Mouse (Mus musculus) C2C12 (cell line): ENCODE results near the gene Ccr4. TPM values are rescaled to one million over a fixed set of nuclear protein-coding genes. Genes with fewer than 3 reads are reported as not detected.

ENCODE experiments used
- H3K27me3 ChIP-seq: one replicate; pipeline ENCODE4 v1.6.1; 2011; ENCODE audit not compliant: control insufficient read depth, insufficient read depth, insufficient read length
- H3K36me3 ChIP-seq: one replicate; pipeline ENCODE4 v1.6.1; 2011; ENCODE audit not compliant: control insufficient read depth, insufficient read depth
- H3K4me3 ChIP-seq: one replicate; pipeline ENCODE4 v1.5.1; 2011; ENCODE audit warnings: mild to moderate bottlenecking, control low read depth; ENCODE audit not compliant: poor library complexity, insufficient read depth, severe bottlenecking
- H3K79me2 ChIP-seq: one replicate; pipeline ENCODE4 v1.6.1; 2011; ENCODE audit not compliant: control insufficient read depth, insufficient read depth
- H3K79me3 ChIP-seq: one replicate; pipeline ENCODE4 v1.6.1; 2011; ENCODE audit warnings: low read depth, control low read depth
- H3ac ChIP-seq: one replicate; pipeline ENCODE3; 2011; ENCODE audit warnings: low read depth; ENCODE audit not compliant: control insufficient read depth, insufficient read length
- CEBPB ChIP-seq: IDR thresholded peaks from one replicate; pipeline ENCODE4 v1.6.1; 2011; ENCODE audit warnings: low read depth, mild to moderate bottlenecking, control low read depth, moderate library complexity
- CTCF ChIP-seq: IDR thresholded peaks from one replicate; pipeline ENCODE4 v1.5.1; 2011; ENCODE audit not compliant: control insufficient read depth, insufficient read depth, insufficient read length
- FOSL1 ChIP-seq: IDR thresholded peaks from one replicate; pipeline ENCODE4 v1.8.0; 2011; ENCODE audit warnings: mild to moderate bottlenecking, low read length; ENCODE audit not compliant: poor library complexity, insufficient read depth, severe bottlenecking
- MAX ChIP-seq: IDR thresholded peaks from one replicate; pipeline ENCODE4 v1.6.1; 2011; ENCODE audit warnings: mild to moderate bottlenecking, control low read depth
- MYOD1 ChIP-seq: IDR thresholded peaks from one replicate; pipeline ENCODE4 v1.6.1; 2011; ENCODE audit warnings: low read depth; ENCODE audit not compliant: control insufficient read depth, insufficient read length
- MYOG ChIP-seq: IDR thresholded peaks from one replicate; pipeline ENCODE4 v1.6.1; 2011; ENCODE audit not compliant: control insufficient read depth, insufficient read length; ENCODE audit errors: extremely low read depth
- USF1 ChIP-seq: IDR thresholded peaks from one replicate; pipeline ENCODE4 v1.6.1; 2011; ENCODE audit warnings: low read depth, mild to moderate bottlenecking, control low read depth, moderate library complexity
- long read RNA-seq, 2 experiments: library from polyadenylated mRNA; unstranded; transcript quantifications; one replicate each; pipeline ENCODE4 v2.0.0; 2019 to 2020
- polyA plus RNA-seq: library from polyadenylated mRNA; unstranded; fragments of >200 nt; fragmentation: generic; extraction: Trizol; gene quantifications from one replicate; pipeline ENCODE4 v1.2.1, GENCODE M21; 2012; ENCODE audit warnings: missing spikeins

The Ccr4 gene
- polyA plus RNA-seq = not detected
- long read RNA-seq, experiment 1 = 0 reads
- long read RNA-seq, experiment 2 = 0 reads

DNA sequence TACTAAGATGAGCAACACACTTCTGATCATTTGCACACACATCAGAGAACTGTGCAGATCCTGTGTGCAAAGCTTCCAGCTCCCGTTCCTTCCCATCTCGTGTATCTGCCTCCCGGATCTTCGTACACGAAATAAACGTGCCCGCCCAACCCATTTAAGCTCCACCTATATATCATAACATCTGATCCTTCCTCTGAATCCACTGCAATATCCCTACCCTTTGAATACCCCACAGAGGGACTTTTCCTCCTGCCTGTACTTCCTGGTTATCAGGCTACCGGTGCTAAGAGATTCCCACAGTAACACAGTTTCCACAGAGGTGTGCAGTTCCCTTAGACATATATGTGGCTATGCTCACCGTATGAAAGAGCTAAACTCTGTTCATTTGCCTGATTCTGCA lies at the start of gene Ccr4:
TSS of gene Ccr4 (minus strand) at position 101 of the 400 bp plus-strand sequence.
- TF ChIP-seq CTCF (no peak), FOSL1 (no peak), USF1 (no peak), CEBPB (no peak), MAX (no peak), MYOG (no peak), MYOD1 (no peak)
- H3K4me3 ChIP-seq = no peak within 1 kb of the TSS
- H3K36me3 ChIP-seq = no peaks in the 10 kb centered on the region
- no peak within 1 kb of the TSS for H3ac ChIP-seq
- H3K79me3 ChIP-seq = no peaks in the 10 kb centered on the region
- no peaks in the 10 kb centered on the region for H3K79me2 ChIP-seq
- no peaks in the 10 kb centered on the region for H3K27me3 ChIP-seq

DNA sequence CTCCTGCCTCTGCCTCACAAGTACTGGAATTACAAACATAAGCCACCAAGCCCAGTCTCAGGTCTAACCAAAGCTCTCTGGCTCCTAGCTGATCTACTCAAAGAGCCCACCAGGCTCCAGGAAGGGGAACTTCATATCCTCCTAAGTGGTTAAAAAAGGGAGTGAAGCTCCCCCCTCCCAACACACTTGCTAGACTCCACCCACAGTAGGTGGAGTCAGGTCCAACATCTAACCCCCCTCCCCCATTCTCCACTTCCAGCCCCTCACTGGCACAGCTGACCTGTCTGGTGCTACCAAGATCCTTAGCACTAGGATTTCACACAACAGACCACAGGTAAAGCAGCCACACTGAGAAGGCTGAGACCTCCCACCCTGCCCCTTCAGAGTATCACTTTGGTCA lies 49.1 kb upstream of the Ccr4 start:
- H3K36me3 ChIP-seq = no peaks in the 10 kb centered on the region
- H3K79me3 ChIP-seq = no peaks in the 10 kb centered on the region
- TF ChIP-seq CEBPB (no peak), MYOG (no peak), USF1 (no peak), CTCF (no peak), MYOD1 (no peak), FOSL1 (no peak), MAX (no peak)
- peaks cover 12% of the 10 kb centered on the region for H3K27me3 ChIP-seq
- H3K4me3 ChIP-seq = no peak overlapping the region
- H3ac ChIP-seq = no peak overlapping the region
- H3K79me2 ChIP-seq = no peaks in the 10 kb centered on the region

DNA sequence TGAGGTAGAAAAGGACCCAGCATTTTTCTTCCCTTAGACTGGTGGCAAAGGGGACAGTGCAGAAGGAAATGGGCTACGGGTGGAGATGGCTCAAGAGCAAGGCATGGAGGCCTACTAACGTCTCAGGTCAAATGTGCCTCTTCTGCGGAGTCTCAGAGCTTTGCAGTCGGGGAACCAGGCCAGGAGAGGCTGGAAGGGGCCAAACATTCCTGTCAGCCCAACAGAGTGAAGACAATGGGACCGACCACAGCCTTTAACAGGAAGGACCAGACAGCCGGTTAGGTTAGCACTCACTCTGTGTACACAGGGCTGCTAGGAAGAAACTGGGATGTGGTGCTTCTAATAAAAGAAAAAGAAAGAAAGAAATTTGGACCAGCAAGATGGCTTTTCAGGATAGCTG lies 45.3 kb upstream of the Ccr4 start:
- Histone ChIP-seq H3K79me2 (no peaks in the 10 kb centered on the region), H3K36me3 (no peaks in the 10 kb centered on the region), H3K4me3 (no peak overlapping the region), H3K79me3 (no peaks in the 10 kb centered on the region), H3ac (no peak overlapping the region), H3K27me3 (no peaks in the 10 kb centered on the region)
- TF ChIP-seq CEBPB = no peak
- TF ChIP-seq CTCF = no peak
- TF ChIP-seq FOSL1 = no peak

DNA sequence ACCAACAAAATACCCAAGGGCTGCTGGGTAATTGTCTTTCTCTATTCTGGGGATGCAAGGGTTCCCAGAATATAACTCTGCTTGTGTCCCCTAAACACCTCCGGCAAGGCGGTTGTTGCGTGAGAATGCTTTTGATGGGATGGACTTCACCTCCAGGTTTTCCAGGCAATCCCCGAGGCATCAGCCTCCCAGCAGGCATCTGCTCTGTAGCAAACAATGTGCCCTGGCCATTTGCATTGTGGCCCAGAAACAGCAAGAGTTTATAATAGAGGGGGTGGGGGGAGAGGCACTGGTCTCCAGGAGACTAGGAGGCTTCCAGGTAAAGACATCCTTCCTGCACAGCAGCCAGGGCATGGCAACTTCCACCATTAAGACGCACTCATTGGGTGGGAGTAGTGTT lies 44.4 kb upstream of the Ccr4 start:
- no peak for TF ChIP-seq USF1
- no peak for TF ChIP-seq FOSL1
- no peak for TF ChIP-seq MAX
- no peak for TF ChIP-seq MYOG
- TF ChIP-seq CEBPB = no peak
- no peak for TF ChIP-seq CTCF
- no peak for TF ChIP-seq MYOD1
- H3K36me3 ChIP-seq = no peaks in the 10 kb centered on the region
- H3K4me3 ChIP-seq = no peak overlapping the region
- no peak overlapping the region for H3ac ChIP-seq
- H3K79me2 ChIP-seq = no peaks in the 10 kb centered on the region
- no peaks in the 10 kb centered on the region for H3K27me3 ChIP-seq
- H3K79me3 ChIP-seq = no peaks in the 10 kb centered on the region

DNA sequence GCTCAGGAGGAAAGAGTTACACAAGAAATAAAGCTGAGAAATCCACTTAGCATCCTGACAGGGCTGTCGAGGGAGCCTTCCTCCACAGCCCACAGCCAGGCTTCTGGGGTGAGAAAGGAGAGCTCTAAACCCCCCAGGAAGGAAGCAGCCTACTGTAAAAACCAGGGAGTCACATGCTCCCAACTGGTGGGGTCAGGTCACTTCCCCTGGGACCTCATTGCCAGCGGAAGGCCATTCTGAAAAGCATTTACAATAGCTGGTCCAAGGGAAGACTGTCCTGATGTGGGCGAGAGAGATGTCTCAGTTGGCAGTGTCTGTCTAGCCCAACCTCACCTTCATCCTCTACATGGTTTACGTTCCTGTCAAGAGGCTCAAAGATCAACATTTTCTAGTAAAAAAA lies 43.8 kb upstream of the Ccr4 start:
- no peak overlapping the region for H3K4me3 ChIP-seq

DNA sequence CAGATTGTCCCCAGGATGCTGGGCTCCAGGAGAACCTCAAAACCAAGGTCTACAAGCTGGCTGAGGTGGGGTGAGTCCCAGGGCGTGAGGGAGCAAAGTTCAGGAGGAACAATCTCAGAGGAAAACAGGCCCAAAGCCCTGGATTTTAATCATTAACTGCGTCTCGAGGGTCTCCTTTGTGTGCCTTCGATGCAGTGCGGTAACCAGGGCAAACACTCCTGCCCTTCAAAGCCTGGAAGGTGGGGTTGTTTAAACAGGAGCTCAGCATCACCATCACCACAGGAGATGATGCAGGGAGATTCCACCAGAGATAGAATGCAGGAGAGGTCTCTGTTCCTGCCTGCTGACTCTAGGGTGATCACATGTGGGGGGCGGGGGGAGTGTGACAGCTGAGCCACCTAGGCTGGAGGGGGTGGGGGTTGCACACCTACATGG lies 42.9 kb upstream of the Ccr4 start:
- no peaks in the 10 kb centered on the region for H3K79me2 ChIP-seq
- TF ChIP-seq FOSL1 (no peak), MYOG (no peak), USF1 (no peak), CEBPB (no peak), MAX (no peak)
- no peaks in the 10 kb centered on the region for H3K36me3 ChIP-seq
- H3K4me3 ChIP-seq = no peak overlapping the region
- no peaks in the 10 kb centered on the region for H3K79me3 ChIP-seq
- no peak overlapping the region for H3ac ChIP-seq
- H3K27me3 ChIP-seq = no peaks in the 10 kb centered on the region

More for the DNA sequence above, 43.8 kb upstream of the Ccr4 start:
- Histone ChIP-seq H3K36me3 (no peaks in the 10 kb centered on the region), H3K79me3 (no peaks in the 10 kb centered on the region), H3K27me3 (no peaks in the 10 kb centered on the region), H3K79me2 (no peaks in the 10 kb centered on the region), H3ac (no peak overlapping the region)
- TF ChIP-seq CTCF = no peak

DNA sequence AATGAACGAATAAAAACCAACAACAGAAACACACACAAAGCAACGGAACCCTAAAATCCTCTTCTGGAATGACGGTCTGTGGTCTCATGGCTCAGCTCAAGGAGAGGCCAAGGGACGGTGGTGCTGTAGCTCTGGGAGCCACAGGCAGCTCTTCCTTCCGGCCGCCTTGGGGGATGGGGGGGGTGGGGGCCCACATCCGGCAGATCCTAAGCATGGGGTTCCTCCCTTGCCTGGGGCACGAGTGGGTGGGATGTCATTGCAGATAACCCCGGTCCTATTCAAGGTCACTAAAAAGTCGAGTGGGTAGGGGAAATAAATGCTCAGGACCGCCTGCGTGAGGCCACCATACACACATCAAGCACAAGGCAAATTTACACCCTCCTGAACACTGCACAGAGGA lies 42.0 kb upstream of the Ccr4 start:
- no peak overlapping the region for H3K4me3 ChIP-seq
- H3K27me3 ChIP-seq = no peaks in the 10 kb centered on the region
- H3K79me2 ChIP-seq = no peaks in the 10 kb centered on the region
- H3K36me3 ChIP-seq = no peaks in the 10 kb centered on the region
- no peak for TF ChIP-seq MYOD1
- TF ChIP-seq MYOG = no peak
- no peak for TF ChIP-seq FOSL1
- no peak for TF ChIP-seq CTCF
- no peak for TF ChIP-seq MAX
- no peak for TF ChIP-seq CEBPB
- TF ChIP-seq USF1 = no peak
- H3ac ChIP-seq = no peak overlapping the region
- H3K79me3 ChIP-seq = no peaks in the 10 kb centered on the region
